Mouse (Mus musculus): ENCODE measurements at regions not wholly inside any gene's neighbourhood (a gene's known extent, or its start where the extent isn't known, plus 50 kb on each side); places are given as distances from the start of the nearest gene placed in this dataset.

GRCm38 (mm10) chr10:96880771-96881170, 264.0 kb downstream of the Btg1 start:
- H3K36me3 ChIP-seq (ENCODE audit: control insufficient read depth, insufficient read depth, low read length, poor library complexity, severe bottlenecking) = no peaks in the 10 kb centered on the region
- no peak overlapping the region for H3K27ac ChIP-seq (ENCODE audit: insufficient read depth, low read length)
- H3K9me3 ChIP-seq (replicated peaks; ENCODE audit: control insufficient read depth, insufficient read depth, low read length, poor library complexity, severe bottlenecking) = no peaks in the 10 kb centered on the region; the same call in 1 of the 2 replicates
- TF ChIP-seq POLR2A (IDR thresholded peaks at IDR 0.05; ENCODE audit: insufficient read depth, low read length) = no peak
- TF ChIP-seq EP300 (IDR thresholded peaks at IDR 0.05; ENCODE audit: insufficient read depth, low read depth, low read length) = no peak
- TF ChIP-seq CTCF (IDR thresholded peaks at IDR 0.05; ENCODE audit: low read depth, low read length) = no peak
- H3K4me3 ChIP-seq (ENCODE audit: low read depth, low read length) = no peak overlapping the region
- no peaks in the 10 kb centered on the region for H3K27me3 ChIP-seq (ENCODE audit: control insufficient read depth, insufficient read depth, low read length, poor library complexity, severe bottlenecking)
- no peak overlapping the region for H3K9ac ChIP-seq (ENCODE audit: low read depth, poor library complexity, severe bottlenecking)
- no peaks in the 10 kb centered on the region for H3K4me1 ChIP-seq (ENCODE audit: control insufficient read depth, insufficient read depth, low read length)

GRCm38 (mm10) chr10:96881212-96881611, 264.4 kb downstream of the Btg1 start:
- no peak overlapping the region for H3K27ac ChIP-seq (ENCODE audit: insufficient read depth, low read length)
- H3K36me3 ChIP-seq (ENCODE audit: control insufficient read depth, insufficient read depth, low read length, poor library complexity, severe bottlenecking) = no peaks in the 10 kb centered on the region

GRCm38 (mm10) chr10:96881660-96882059, 264.9 kb downstream of the Btg1 start:
- Histone ChIP-seq H3K4me1 (ENCODE audit: control insufficient read depth, insufficient read depth, low read length) (no peaks in the 10 kb centered on the region), H3K9ac (ENCODE audit: low read depth, poor library complexity, severe bottlenecking) (no peak overlapping the region), H3K36me3 (ENCODE audit: control insufficient read depth, insufficient read depth, low read length, poor library complexity, severe bottlenecking) (no peaks in the 10 kb centered on the region), H3K27ac (ENCODE audit: insufficient read depth, low read length) (no peak overlapping the region), H3K4me3 (ENCODE audit: low read depth, low read length) (no peak overlapping the region), H3K27me3 (ENCODE audit: control insufficient read depth, insufficient read depth, low read length, poor library complexity, severe bottlenecking) (no peaks in the 10 kb centered on the region), H3K9me3 (replicated peaks; ENCODE audit: control insufficient read depth, insufficient read depth, low read length, poor library complexity, severe bottlenecking) (no peaks in the 10 kb centered on the region; the same call in 1 of the 2 replicates)
- TF ChIP-seq POLR2A (IDR thresholded peaks at IDR 0.05; ENCODE audit: insufficient read depth, low read length) = no peak
- TF ChIP-seq CTCF (IDR thresholded peaks at IDR 0.05; ENCODE audit: low read depth, low read length) = no peak
- no peak for TF ChIP-seq EP300 (IDR thresholded peaks at IDR 0.05; ENCODE audit: insufficient read depth, low read depth, low read length)

More at GRCm38 (mm10) chr10:96881212-96881611, 264.4 kb downstream of the Btg1 start:
- Histone ChIP-seq H3K4me3 (ENCODE audit: low read depth, low read length) (no peak overlapping the region), H3K9ac (ENCODE audit: low read depth, poor library complexity, severe bottlenecking) (no peak overlapping the region), H3K4me1 (ENCODE audit: control insufficient read depth, insufficient read depth, low read length) (no peaks in the 10 kb centered on the region), H3K27me3 (ENCODE audit: control insufficient read depth, insufficient read depth, low read length, poor library complexity, severe bottlenecking) (no peaks in the 10 kb centered on the region), H3K9me3 (replicated peaks; ENCODE audit: control insufficient read depth, insufficient read depth, low read length, poor library complexity, severe bottlenecking) (no peaks in the 10 kb centered on the region; the same call in 1 of the 2 replicates)
- TF ChIP-seq CTCF (IDR thresholded peaks at IDR 0.05; ENCODE audit: low read depth, low read length) (no peak), EP300 (IDR thresholded peaks at IDR 0.05; ENCODE audit: insufficient read depth, low read depth, low read length) (no peak), POLR2A (IDR thresholded peaks at IDR 0.05; ENCODE audit: insufficient read depth, low read length) (no peak)

GRCm38 (mm10) chr10:96901150-96901549, 284.3 kb downstream of the Btg1 start:
- Histone ChIP-seq H3K27me3 (ENCODE audit: control insufficient read depth, insufficient read depth, low read length, poor library complexity, severe bottlenecking) (no peaks in the 10 kb centered on the region), H3K27ac (ENCODE audit: insufficient read depth, low read length) (no peak overlapping the region)

GRCm38 (mm10) chr10:96905098-96905809, 288.4 kb downstream of the Btg1 start:
- TF ChIP-seq EP300 (IDR thresholded peaks at IDR 0.05; ENCODE audit: insufficient read depth, low read depth, low read length) = no peak
- no peak for TF ChIP-seq CTCF (IDR thresholded peaks at IDR 0.05; ENCODE audit: low read depth, low read length)
- no peak for TF ChIP-seq POLR2A (IDR thresholded peaks at IDR 0.05; ENCODE audit: insufficient read depth, low read length)
- H3K4me3 ChIP-seq (ENCODE audit: low read depth, low read length) = no peak overlapping the region
- H3K27ac ChIP-seq (ENCODE audit: insufficient read depth, low read length) = no peak overlapping the region
- H3K9me3 ChIP-seq (replicated peaks; ENCODE audit: control insufficient read depth, insufficient read depth, low read length, poor library complexity, severe bottlenecking) = no peaks in the 10 kb centered on the region
- no peaks in the 10 kb centered on the region for H3K27me3 ChIP-seq (ENCODE audit: control insufficient read depth, insufficient read depth, low read length, poor library complexity, severe bottlenecking)
- no peaks in the 10 kb centered on the region for H3K36me3 ChIP-seq (ENCODE audit: control insufficient read depth, insufficient read depth, low read length, poor library complexity, severe bottlenecking)
- H3K4me1 ChIP-seq (ENCODE audit: control insufficient read depth, insufficient read depth, low read length) = no peaks in the 10 kb centered on the region
- no peak overlapping the region for H3K9ac ChIP-seq (ENCODE audit: low read depth, poor library complexity, severe bottlenecking)

More at GRCm38 (mm10) chr10:96901150-96901549, 284.3 kb downstream of the Btg1 start:
- H3K36me3 ChIP-seq (ENCODE audit: control insufficient read depth, insufficient read depth, low read length, poor library complexity, severe bottlenecking) = no peaks in the 10 kb centered on the region
- no peak overlapping the region for H3K4me3 ChIP-seq (ENCODE audit: low read depth, low read length)
- no peaks in the 10 kb centered on the region for H3K4me1 ChIP-seq (ENCODE audit: control insufficient read depth, insufficient read depth, low read length)
- H3K9me3 ChIP-seq (replicated peaks; ENCODE audit: control insufficient read depth, insufficient read depth, low read length, poor library complexity, severe bottlenecking) = no peaks in the 10 kb centered on the region
- H3K9ac ChIP-seq (ENCODE audit: low read depth, poor library complexity, severe bottlenecking) = no peak overlapping the region
- TF ChIP-seq EP300 (IDR thresholded peaks at IDR 0.05; ENCODE audit: insufficient read depth, low read depth, low read length) = no peak
- TF ChIP-seq CTCF (IDR thresholded peaks at IDR 0.05; ENCODE audit: low read depth, low read length) = no peak
- no peak for TF ChIP-seq POLR2A (IDR thresholded peaks at IDR 0.05; ENCODE audit: insufficient read depth, low read length)

GRCm38 (mm10) chr10:96909661-96910315, 293.0 kb downstream of the Btg1 start:
- H3K27ac ChIP-seq (ENCODE audit: insufficient read depth, low read length) = no peak overlapping the region
- H3K36me3 ChIP-seq (ENCODE audit: control insufficient read depth, insufficient read depth, low read length, poor library complexity, severe bottlenecking) = no peaks in the 10 kb centered on the region
- H3K9me3 ChIP-seq (replicated peaks; ENCODE audit: control insufficient read depth, insufficient read depth, low read length, poor library complexity, severe bottlenecking) = peaks cover 12% of the 10 kb centered on the region
- TF ChIP-seq POLR2A (IDR thresholded peaks at IDR 0.05; ENCODE audit: insufficient read depth, low read length) (no peak), CTCF (IDR thresholded peaks at IDR 0.05; ENCODE audit: low read depth, low read length) (no peak), EP300 (IDR thresholded peaks at IDR 0.05; ENCODE audit: insufficient read depth, low read depth, low read length) (no peak)
- no peak overlapping the region for H3K4me3 ChIP-seq (ENCODE audit: low read depth, low read length)
- H3K9ac ChIP-seq (ENCODE audit: low read depth, poor library complexity, severe bottlenecking) = no peak overlapping the region
- H3K27me3 ChIP-seq (ENCODE audit: control insufficient read depth, insufficient read depth, low read length, poor library complexity, severe bottlenecking) = no peaks in the 10 kb centered on the region
- H3K4me1 ChIP-seq (ENCODE audit: control insufficient read depth, insufficient read depth, low read length) = no peaks in the 10 kb centered on the region
